Mouse (Mus musculus): ENCODE data around the gene Sgms1.
A peak's percentile ranks its signal among the peaks of the same experiment; 100 is the strongest.
"Not testable (repeated sequence)": the region's sequence is repeated elsewhere in the genome, so short reads cannot be mapped to it uniquely, and the experiment has no call there.

Sgms1 gene

GRCm38 (mm10) chr19:32323070-32323469 lies 66.4 kb downstream of the Sgms1 start:
- no peak for DNase-seq

GRCm38 (mm10) chr19:32322429-32323035 lies 67.0 kb downstream of the Sgms1 start:
- no peak for DNase-seq

GRCm38 (mm10) chr19:32320366-32320666 lies 69.2 kb downstream of the Sgms1 start:
- peak; percentile 95 for DNase-seq

GRCm38 (mm10) chr19:32319531-32320365 lies 69.8 kb downstream of the Sgms1 start:
- no peak for DNase-seq

- DNase-seq = no peak
These were observed 70.5 kb downstream of the Sgms1 start for GRCm38 (mm10) chr19:32319057-32319456.

- not testable (repeated sequence) for DNase-seq
These were observed 72.2 kb downstream of the Sgms1 start for GRCm38 (mm10) chr19:32317347-32317746.

GRCm38 (mm10) chr19:32313304-32313703 lies 76.2 kb downstream of the Sgms1 start:
- no peak for DNase-seq

GRCm38 (mm10) chr19:32311762-32312161 lies 77.8 kb downstream of the Sgms1 start:
- no peak for DNase-seq

- DNase-seq = no peak
These were observed 78.5 kb downstream of the Sgms1 start for GRCm38 (mm10) chr19:32311063-32311462.

GRCm38 (mm10) chr19:32310483-32310882 lies 79.0 kb downstream of the Sgms1 start:
- no peak for DNase-seq

- no peak for DNase-seq
These were observed 80.2 kb downstream of the Sgms1 start for GRCm38 (mm10) chr19:32309346-32309745.

- DNase-seq = no peak
These were observed 81.2 kb downstream of the Sgms1 start for GRCm38 (mm10) chr19:32308311-32308710.

GRCm38 (mm10) chr19:32304898-32305297 lies 84.6 kb downstream of the Sgms1 start:
- no peak for DNase-seq

- DNase-seq = no peak
These were observed 85.3 kb downstream of the Sgms1 start for GRCm38 (mm10) chr19:32304008-32304873.

GRCm38 (mm10) chr19:32302835-32303381 lies 86.6 kb downstream of the Sgms1 start:
- DNase-seq = no peak

GRCm38 (mm10) chr19:32301568-32301967 lies 87.9 kb downstream of the Sgms1 start:
- no peak for DNase-seq

- no peak for DNase-seq
These were observed 91.3 kb downstream of the Sgms1 start for GRCm38 (mm10) chr19:32298221-32298620.

GRCm38 (mm10) chr19:32296863-32297262 lies 92.7 kb downstream of the Sgms1 start:
- DNase-seq = no peak

- no peak for DNase-seq
These were observed 93.9 kb downstream of the Sgms1 start for GRCm38 (mm10) chr19:32295581-32295980.

- peak; percentile 23 for DNase-seq
These were observed 96.4 kb downstream of the Sgms1 start for GRCm38 (mm10) chr19:32292782-32293776.

GRCm38 (mm10) chr19:32292067-32292739 lies 97.3 kb downstream of the Sgms1 start:
- peak; percentile 38 for DNase-seq
